Mouse (Mus musculus) B cell, adult 67 days (primary cell): ENCODE results near the gene Dennd4c. TPM values are rescaled to one million over a fixed set of nuclear protein-coding genes. Genes with fewer than 3 reads are reported as not detected.

Experiments used
- total RNA-seq, 2 experiments: library from RNA; stranded (reverse); gene quantifications; 4 replicates each; pipeline ENCODE4 v1.2.4; 2023

Gene Dennd4c
- 10 to 100 TPM; 15.8 to 23.0 TPM for total RNA-seq

GRCm38 (mm10) chr4:86748336-86749291, at the start of gene Dennd4c:
Dennd4c (plus strand) TSS chr4:86748555.

GRCm38 (mm10) chr4:86857113-86858069, 109.0 kb downstream of the Dennd4c start, which contains the start of gene Rps6:
Rps6 (minus strand) TSS chr4:86857412.

GRCm38 (mm10) chr4:86874146-86874847, 125.9 kb downstream of the Dennd4c start, which contains the start of gene Acer2:
Acer2 (plus strand) TSS chr4:86874396.

Other genes starting within 250 kb of the Dennd4c start
- not detected for gene Saxo1, start 190.2 kb upstream of the Dennd4c start, total RNA-seq
- 10 to 100 TPM; 86.1 to 96.0 TPM for gene Rraga, start 172.9 kb upstream of the Dennd4c start, total RNA-seq
- 10 to 100 TPM; 20.4 to 24.8 TPM for gene Haus6, start 136.5 kb upstream of the Dennd4c start, total RNA-seq
- gene Plin2, start 78.5 kb upstream of the Dennd4c start, total RNA-seq, result 10 to 100 TPM in 1 of 2 experiments, 1 to 10 TPM in 1; 9.2 to 12.5 TPM
- gene Rps6, start 108.9 kb downstream of the Dennd4c start, total RNA-seq, result 1,000 to 10,000 TPM; 1,614 to 1,660 TPM
- under 1 TPM; 0.50 to 0.52 TPM for gene Acer2, start 125.8 kb downstream of the Dennd4c start, total RNA-seq